Mouse (Mus musculus): Measurements from ENCODE around the gene Ppm1f.

DNA sequence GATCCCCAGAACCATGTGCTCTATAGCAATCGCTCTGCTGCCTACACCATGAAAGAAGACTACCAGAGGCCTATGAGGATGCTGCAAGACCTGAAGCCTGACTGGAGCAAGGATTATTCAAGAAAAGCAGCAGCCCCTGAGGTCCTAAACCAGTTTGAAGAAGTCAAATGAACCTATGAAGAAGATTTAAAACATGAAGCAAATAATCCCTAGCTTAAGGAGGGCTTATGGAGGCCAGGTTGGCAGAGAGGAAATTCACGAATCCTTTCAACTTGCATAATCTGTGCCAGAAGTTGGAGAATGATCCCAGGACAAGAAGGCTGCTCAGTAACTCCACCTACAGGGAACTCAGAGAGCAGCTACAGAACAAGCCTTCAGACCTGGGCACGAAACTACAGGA, 43.9 kb upstream of the Ppm1f start:
- TF ChIP-seq SMC3 (IDR thresholded peaks at IDR 0.05; ENCODE audit: low read depth, low read length) (no peak), CTCF (conservative IDR thresholded peaks at IDR 0.05 in 1 of 2, IDR thresholded peaks at IDR 0.05 in 1 of 2; ENCODE audit: low read depth in 2 of 2, low read length in 2 of 2) (no peak), CHD1 (IDR thresholded peaks at IDR 0.05; ENCODE audit: low read depth, low read length) (no peak), POLR2A (IDR thresholded peaks at IDR 0.05; ENCODE audit: low read depth, low read length) (no peak), MXI1 (IDR thresholded peaks at IDR 0.05; ENCODE audit: low read depth, low read length) (no peak), BHLHE40 (IDR thresholded peaks at IDR 0.05; ENCODE audit: low read depth, low read length) (no peak), MAX (IDR thresholded peaks at IDR 0.05; ENCODE audit: low read length) (no peak), ZNF384 (IDR thresholded peaks at IDR 0.05; ENCODE audit: low read depth, low read length) (no peak), MAFK (IDR thresholded peaks at IDR 0.05; ENCODE audit: insufficient replicate concordance, low read length) (no peak), CHD2 (IDR thresholded peaks at IDR 0.05; ENCODE audit: low read length) (no peak)
